Mouse (Mus musculus) midbrain, embryonic 14.5 days (tissue): Measurements from ENCODE around the gene Telo2. TPM values are rescaled to one million over a fixed set of nuclear protein-coding genes. Genes with fewer than 3 reads are reported as not detected.

Source experiments
- ATAC-seq: fragments of 200-750 bp; cut with Nextera tagmentation; 2 replicates; pipeline ENCODE4 v1.8.0; 2017; ENCODE audit warnings: moderate number of reproducible peaks, moderate library complexity; ENCODE audit not compliant: low FRiP score, low TSS enrichment
- DNase-seq: peaks from one replicate; pipeline ENCODE4 v3.0.0-alpha.2; 2015
- H3K27ac ChIP-seq: fragments of 300-500 bp; sonication (generic); replicated peaks from 2 replicates; pipeline ENCODE4 v1.5.1; 2014; ENCODE audit warnings: mild to moderate bottlenecking, low read depth, low read length, moderate library complexity
- H3K27me3 ChIP-seq: fragments of 300-500 bp; sonication (generic); 2 replicates; pipeline ENCODE4 v1.6.1; 2014; ENCODE audit warnings: low read length, control low read depth, mixed read lengths; ENCODE audit not compliant: control insufficient read depth, insufficient read depth
- H3K36me3 ChIP-seq: fragments of 300-500 bp; sonication (generic); 2 replicates; pipeline ENCODE4 v1.6.1; 2014; ENCODE audit warnings: low read length, control low read depth; ENCODE audit not compliant: control insufficient read depth, insufficient read depth
- H3K4me1 ChIP-seq: fragments of 300-500 bp; sonication (generic); 2 replicates; pipeline ENCODE4 v1.6.1; 2014; ENCODE audit warnings: mild to moderate bottlenecking, antibody characterized with exemption, low read length, control low read depth; ENCODE audit not compliant: control insufficient read depth, insufficient read depth
- H3K4me2 ChIP-seq: fragments of 300-500 bp; sonication (generic); 2 replicates; pipeline ENCODE4 v1.6.1; 2014; ENCODE audit warnings: mild to moderate bottlenecking, low read length, moderate library complexity
- H3K4me3 ChIP-seq: fragments of 300-500 bp; sonication (generic); replicated peaks from 2 replicates; pipeline ENCODE4 v1.5.1; 2014; ENCODE audit warnings: low read depth, low read length
- H3K9ac ChIP-seq: fragments of 300-500 bp; sonication (generic); replicated peaks from 2 replicates; pipeline ENCODE4 v1.6.1; 2014; ENCODE audit warnings: mild to moderate bottlenecking, low read length, moderate library complexity
- H3K9me3 ChIP-seq: fragments of 300-500 bp; sonication (generic); 2 replicates; pipeline ENCODE4 v1.6.1; 2016; ENCODE audit warnings: low read length, control low read depth, mixed read lengths; ENCODE audit not compliant: control insufficient read depth
- WGBS: fragments of 180-500 bp; shearing (Covaris S2); extraction: QIAGEN DNeasy Blood & Tissue Kit; methylation state at CpG from one replicate; pipeline ENCODE4 v1.1.7; 2014; 5-methylcytosine and 5-hydroxymethylcytosine counted together
- polyA plus RNA-seq: library from polyadenylated mRNA; unstranded; fragments of >200 nt; fragmentation: Nextera tagmentation; extraction: Ambion mirVana; gene quantifications from 2 replicates; pipeline ENCODE4 v1.2.1, GENCODE M21; 2014

The Telo2 gene
- polyA plus RNA-seq, 1 experiment from 2014 or later: 34.4 TPM

DNA sequence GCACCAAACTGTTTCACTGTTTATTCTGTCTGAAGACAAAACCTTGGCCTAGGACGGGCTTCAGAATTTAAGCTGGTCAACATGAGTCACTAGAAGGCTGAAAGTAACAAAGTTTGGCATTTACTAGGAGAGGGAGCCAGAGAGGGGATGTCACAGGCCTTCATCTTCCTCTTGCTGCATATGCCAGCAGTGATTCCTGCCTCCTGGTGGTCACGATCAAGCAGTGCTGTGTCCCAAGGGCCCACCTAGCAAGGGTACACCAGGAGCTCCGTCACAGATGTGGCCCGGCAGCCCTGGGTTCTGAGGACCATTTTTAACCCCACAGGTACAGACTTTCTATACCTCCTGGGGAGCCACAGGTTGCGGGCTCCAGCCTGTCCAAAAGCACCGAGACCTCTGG, 58.7 kb downstream of the Telo2 start:
- no peak for ATAC-seq
- H3K27ac ChIP-seq: no peak overlapping the region
- DNase-seq: no peak
- peaks cover 61% of the 10 kb centered on the region for H3K36me3 ChIP-seq
- no peaks in the 10 kb centered on the region for H3K9me3 ChIP-seq
- 91% methylated on average over 6 of the region's 6 CpGs for WGBS
- no peaks in the 10 kb centered on the region for H3K27me3 ChIP-seq
- H3K4me2 ChIP-seq: no peak overlapping the region
- H3K9ac ChIP-seq: no peak overlapping the region
- no peaks in the 10 kb centered on the region for H3K4me1 ChIP-seq
- no peak overlapping the region for H3K4me3 ChIP-seq

DNA sequence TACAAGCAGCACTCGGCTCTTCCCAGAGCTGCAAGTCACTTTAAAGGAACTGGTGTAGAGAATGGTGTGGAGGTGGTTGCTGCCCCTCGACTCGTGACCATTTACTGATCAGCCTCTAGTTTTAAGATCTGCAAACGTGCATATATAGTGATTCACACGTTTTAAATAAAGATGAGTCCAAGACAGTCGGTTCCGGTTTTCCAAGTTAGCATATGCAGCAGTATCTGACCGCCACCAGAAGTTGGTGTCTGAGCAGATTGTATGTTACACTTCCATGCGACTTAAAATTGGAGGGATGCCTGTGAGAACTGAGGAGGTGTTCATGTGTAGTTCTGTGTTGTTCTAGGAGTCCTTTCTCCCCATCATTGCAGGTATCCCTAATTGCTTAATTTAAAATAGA, 62.5 kb downstream of the Telo2 start:
- 88% methylated on average over 9 of the region's 9 CpGs for whole genome bisulfite sequencing
- no peaks in the 10 kb centered on the region for H3K9me3 ChIP-seq
- no peak for ATAC-seq
- H3K9ac ChIP-seq: no peak overlapping the region
- no peaks in the 10 kb centered on the region for H3K27me3 ChIP-seq
- H3K27ac ChIP-seq: no peak overlapping the region
- no peak overlapping the region for H3K4me3 ChIP-seq
- H3K36me3 ChIP-seq: peaks cover 62% of the 10 kb centered on the region
- DNase-seq: no peak
- no peak overlapping the region for H3K4me2 ChIP-seq
- H3K4me1 ChIP-seq: no peaks in the 10 kb centered on the region

Other genes with a start within 250 kb of the Telo2 start
- 0.18 TPM in 1 of 2 replicates, not detected in the other for gene Igfals, start 250.0 kb downstream of the Telo2 start, polyA plus RNA-seq
- gene Nubp2, start 229.6 kb downstream of the Telo2 start, polyA plus RNA-seq: 70.4 and 73.3 TPM in 2 replicates
- 77.3 and 93.2 TPM in 2 replicates for gene Spsb3, start 229.3 kb downstream of the Telo2 start, polyA plus RNA-seq
- 21.6 and 26.9 TPM in 2 replicates for gene Eme2, start 220.9 kb downstream of the Telo2 start, polyA plus RNA-seq
- gene Mrps34, start 220.9 kb downstream of the Telo2 start, polyA plus RNA-seq: 74.7 and 86.7 TPM in 2 replicates
- 77.4 and 112 TPM in 2 replicates for gene Nme3, start 219.5 kb downstream of the Telo2 start, polyA plus RNA-seq
- 83.3 and 86.1 TPM in 2 replicates for gene Mapk8ip3, start 179.0 kb downstream of the Telo2 start, polyA plus RNA-seq
- 66.9 and 71.0 TPM in 2 replicates for gene Jpt2, start 155.3 kb downstream of the Telo2 start, polyA plus RNA-seq
- 6.7 and 9.2 TPM in 2 replicates for gene Cramp1l, start 100.2 kb downstream of the Telo2 start, polyA plus RNA-seq
- gene Ift140, start 99.9 kb downstream of the Telo2 start, polyA plus RNA-seq: 16.6 and 17.3 TPM in 2 replicates
- 6.5 and 10.8 TPM in 2 replicates for gene Tmem204, start 32.4 kb downstream of the Telo2 start, polyA plus RNA-seq
- not detected in 2 replicates for gene Ptx4, start 4.8 kb upstream of the Telo2 start, polyA plus RNA-seq
- 26.3 and 29.9 TPM in 2 replicates for gene Clcn7, start 17.4 kb upstream of the Telo2 start, polyA plus RNA-seq
- not detected in 2 replicates for gene Ccdc154, start 46.5 kb upstream of the Telo2 start, polyA plus RNA-seq
- not detected in 2 replicates for gene Gm38655, start 59.5 kb upstream of the Telo2 start, polyA plus RNA-seq
- gene BC003965, start 68.6 kb upstream of the Telo2 start, polyA plus RNA-seq: 33.6 and 34.3 TPM in 2 replicates
- 9.2 and 9.5 TPM in 2 replicates for gene Unkl, start 72.4 kb upstream of the Telo2 start, polyA plus RNA-seq
- 79.0 and 83.9 TPM in 2 replicates for gene Gnptg, start 124.2 kb upstream of the Telo2 start, polyA plus RNA-seq
- 52.1 and 56.9 TPM in 2 replicates for gene Tsr3, start 124.2 kb upstream of the Telo2 start, polyA plus RNA-seq
- 11.6 and 17.7 TPM in 2 replicates for gene Baiap3, start 140.4 kb upstream of the Telo2 start, polyA plus RNA-seq
- gene Ube2i, start 158.7 kb upstream of the Telo2 start, polyA plus RNA-seq: 505 and 564 TPM in 2 replicates
- gene Prss34, start 182.4 kb upstream of the Telo2 start, polyA plus RNA-seq: not detected in 2 replicates
- gene Prss28, start 192.7 kb upstream of the Telo2 start, polyA plus RNA-seq: not detected in 2 replicates
- gene Prss29, start 202.7 kb upstream of the Telo2 start, polyA plus RNA-seq: not detected in 2 replicates
- gene Tpsab1, start 229.6 kb upstream of the Telo2 start, polyA plus RNA-seq: not detected in 2 replicates